Mouse (Mus musculus): ENCODE results near the gene Banp.

Banp gene

DNA sequence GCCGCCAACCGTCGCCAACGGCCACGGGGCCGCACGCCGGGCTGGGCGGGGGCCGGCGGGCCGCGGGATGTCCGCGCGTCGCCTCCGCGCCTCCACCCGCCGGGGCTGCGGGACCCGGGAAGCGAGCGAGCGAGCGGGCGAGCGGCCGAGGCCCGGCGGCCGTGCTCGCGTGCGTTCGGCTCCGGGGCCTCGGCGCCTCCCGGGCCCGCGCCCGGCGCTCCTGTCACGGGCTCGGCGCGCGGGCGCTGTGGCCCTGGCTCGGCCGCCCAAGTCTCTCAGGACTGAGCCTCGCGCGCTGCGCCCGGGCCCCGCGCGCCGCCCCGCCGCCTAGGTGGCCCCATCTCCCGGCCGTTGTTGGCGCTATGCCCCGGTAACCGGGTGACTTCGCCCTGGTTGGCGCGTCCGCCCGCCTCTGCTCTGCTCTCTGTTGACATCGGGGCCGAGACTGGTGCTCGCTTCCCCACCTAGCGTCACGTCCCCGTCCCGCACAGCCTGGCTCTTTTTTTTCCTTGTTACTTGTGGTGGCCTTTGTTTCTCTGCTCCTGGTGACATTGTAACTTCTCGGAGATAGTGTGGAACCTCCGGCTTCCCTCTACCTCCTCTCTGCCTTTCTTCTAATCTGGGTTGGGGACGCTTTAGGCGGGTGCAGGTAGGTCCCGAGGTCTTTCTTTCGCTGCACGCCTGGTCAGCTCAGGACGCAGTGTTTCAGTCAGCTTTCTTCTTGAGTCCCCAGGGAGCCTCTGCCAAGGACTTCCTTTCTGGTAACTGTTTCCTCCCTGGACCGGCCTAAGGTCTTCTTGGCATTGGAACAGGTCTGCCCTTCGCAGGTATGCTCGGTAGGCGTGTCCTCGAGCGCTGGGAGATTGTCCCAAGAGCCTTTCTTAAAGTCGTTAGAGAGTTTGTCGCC lies 1.5 kb downstream of the Banp start:
- no peak for DNase-seq (ENCODE audit: extremely low spot score)

DNA sequence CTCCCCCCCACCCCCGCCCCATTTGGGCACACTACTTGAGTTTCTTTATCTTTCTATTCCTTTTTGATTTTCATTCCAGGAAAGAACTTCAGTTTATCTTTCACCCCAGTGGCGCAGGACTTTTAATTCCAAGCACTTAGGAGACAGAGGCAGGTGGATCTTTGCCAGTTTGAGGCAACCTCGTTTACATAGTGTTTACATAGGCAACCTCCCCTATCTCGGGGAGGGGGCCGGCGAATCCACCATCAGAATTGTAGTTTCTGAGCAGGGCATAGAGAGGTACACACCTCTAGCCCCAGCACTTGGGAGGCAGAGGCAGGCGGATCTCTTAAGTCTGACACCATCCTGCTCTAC lies 2.1 kb downstream of the Banp start:
- no peak for DNase-seq (ENCODE audit: extremely low spot score)

GRCm38 (mm10) chr8:121952122-121952521 lies 2.6 kb downstream of the Banp start:
- DNase-seq (ENCODE audit: extremely low spot score) = no peak

GRCm38 (mm10) chr8:121952800-121953199 lies 3.2 kb downstream of the Banp start:
- no peak for DNase-seq (ENCODE audit: extremely low spot score)

DNA sequence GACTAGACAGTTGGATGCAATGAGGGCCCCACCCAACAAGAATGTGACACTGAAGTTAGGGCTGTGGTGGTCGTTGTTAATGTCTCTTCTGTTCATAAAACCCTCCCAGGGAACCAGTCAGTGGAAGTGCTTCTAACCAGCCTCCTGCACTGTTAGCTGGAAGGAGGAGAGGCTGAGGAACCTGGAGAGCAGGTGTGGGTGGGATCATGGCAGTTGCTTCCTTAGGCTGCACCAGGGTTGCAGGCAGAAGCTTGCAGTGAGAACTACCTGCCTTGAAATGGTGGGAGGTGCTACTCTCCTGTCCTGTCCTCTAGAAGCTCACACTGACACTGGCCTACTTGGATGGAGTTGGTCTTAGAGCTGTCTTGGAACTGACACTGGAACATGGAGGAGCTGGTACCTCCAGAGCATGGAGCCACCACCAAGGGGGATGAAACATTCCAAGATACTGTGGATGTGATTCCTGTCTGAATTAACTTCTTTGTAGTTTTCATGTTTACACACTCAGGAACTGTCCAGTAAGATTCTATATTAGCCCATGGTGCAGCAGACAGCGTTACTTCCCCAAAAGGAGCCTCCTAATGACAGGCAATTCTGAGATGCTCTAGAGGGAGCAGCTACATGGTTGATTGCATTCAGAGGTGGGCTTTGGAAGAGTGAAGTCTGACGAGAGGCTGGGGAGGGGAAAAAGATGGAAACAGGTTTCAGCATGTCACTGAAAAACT lies 4.4 kb downstream of the Banp start:
- DNase-seq (ENCODE audit: extremely low spot score) = no peak

DNA sequence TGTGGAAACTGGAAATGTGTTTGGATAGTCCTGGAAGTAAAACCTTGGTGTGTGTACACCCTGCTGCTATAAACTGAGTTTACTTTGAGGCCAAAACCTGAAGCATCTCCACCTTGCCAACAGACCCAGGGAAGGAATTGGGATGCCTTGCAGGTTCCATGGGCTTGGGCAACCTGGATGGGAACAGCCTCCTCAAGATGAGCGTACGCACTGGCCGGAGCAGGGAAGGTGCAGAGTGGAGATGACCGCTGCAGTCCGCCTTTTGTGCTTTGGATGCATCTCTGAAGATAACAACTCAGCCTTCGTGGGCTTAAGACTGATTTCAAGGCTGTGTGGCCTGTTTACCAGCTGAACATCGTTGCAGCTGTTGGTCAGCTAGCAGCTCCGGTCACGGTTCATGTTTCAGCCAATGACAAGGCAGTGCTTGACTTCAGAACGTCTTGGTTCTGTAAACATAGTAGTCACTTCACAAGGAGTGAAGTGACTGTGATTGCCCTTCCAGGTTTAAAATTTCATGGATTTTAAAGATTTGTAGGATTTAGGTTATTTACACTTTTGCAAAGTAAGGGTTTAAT lies 5.5 kb downstream of the Banp start:
- DNase-seq (ENCODE audit: extremely low spot score) = no peak

- no peak for DNase-seq (ENCODE audit: extremely low spot score)
Observed at GRCm38 (mm10) chr8:121955825-121956500, 6.4 kb downstream of the Banp start.

DNA sequence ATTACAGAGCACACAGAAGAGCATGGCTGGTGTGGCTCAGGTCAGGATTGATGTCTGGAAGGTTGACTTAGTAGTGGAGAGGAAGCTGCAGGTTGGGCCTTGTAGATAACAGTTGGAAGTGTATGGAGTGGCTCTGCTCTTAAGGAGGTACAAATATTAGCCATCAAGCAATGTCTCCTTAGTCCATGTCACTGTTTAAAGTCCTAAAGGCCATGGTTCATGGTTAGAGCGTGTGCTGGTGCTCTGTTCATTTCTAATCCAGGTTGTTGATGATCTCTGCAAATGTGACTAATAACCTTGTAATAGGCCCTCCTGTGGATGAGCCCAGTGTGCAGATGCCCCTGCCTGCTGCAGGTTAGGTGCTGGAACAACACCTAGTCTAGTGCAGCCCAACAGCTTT lies 8.8 kb downstream of the Banp start:
- no peak for DNase-seq (ENCODE audit: extremely low spot score)

DNA sequence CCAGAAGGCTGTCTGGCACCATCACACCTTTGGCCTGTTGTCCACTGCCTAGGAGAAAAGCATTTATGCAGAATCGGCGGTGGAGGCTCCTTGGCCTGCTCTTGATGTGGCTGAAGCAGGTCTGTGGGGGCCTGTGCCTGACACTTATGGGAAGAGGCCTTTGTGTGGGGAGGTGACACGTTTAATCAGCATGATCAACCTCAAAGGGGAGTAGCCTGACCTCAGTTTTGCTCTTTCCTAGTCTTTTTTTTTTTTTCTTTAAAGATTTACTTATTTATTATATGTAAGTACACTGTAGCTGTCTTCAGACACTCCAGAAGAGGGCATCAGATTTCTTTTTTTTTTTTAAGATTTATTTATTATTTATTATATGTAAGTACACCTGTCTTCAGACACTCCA lies 13.3 kb downstream of the Banp start:
- no peak for DNase-seq (ENCODE audit: extremely low spot score)

DNA sequence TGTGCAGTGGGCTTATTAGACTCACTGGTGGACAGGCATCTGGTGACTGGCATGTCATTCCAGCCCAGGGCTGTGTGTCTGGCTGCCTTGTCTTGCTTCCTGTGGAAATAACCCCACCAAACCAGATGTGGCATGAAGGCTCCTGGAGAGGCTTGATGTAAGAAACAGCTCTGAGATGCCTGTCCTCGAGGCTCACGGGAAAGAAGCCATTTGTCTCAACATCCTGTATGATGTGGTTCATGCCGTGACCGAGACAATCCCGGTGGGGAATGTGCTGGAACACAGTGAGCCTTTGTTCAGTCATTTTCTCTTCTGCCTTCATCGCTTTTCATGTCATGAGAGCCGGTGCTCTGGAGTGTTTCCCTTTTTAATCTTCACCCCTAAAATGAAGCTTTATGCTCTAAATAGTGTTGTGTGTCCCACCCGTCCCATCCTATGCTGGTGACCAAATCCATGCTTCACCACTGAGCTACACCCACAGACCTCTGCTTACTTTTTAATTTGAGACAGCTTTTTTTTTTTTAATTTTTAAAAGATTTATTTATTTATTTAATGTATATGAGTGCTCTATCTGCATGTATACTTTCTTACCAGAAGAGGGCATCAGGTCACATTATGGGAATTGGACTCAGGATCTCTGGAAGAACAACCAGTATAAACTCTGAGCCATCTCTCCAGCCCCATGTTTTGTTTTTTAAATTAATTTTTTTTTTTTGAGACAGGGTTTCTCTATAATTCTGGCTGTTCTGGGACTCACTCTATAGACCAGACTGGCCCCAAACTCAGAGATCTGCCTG lies 15.4 kb downstream of the Banp start:
- no peak for DNase-seq (ENCODE audit: extremely low spot score)

GRCm38 (mm10) chr8:121966110-121966509 lies 16.6 kb downstream of the Banp start:
- no peak for DNase-seq (ENCODE audit: extremely low spot score)

DNA sequence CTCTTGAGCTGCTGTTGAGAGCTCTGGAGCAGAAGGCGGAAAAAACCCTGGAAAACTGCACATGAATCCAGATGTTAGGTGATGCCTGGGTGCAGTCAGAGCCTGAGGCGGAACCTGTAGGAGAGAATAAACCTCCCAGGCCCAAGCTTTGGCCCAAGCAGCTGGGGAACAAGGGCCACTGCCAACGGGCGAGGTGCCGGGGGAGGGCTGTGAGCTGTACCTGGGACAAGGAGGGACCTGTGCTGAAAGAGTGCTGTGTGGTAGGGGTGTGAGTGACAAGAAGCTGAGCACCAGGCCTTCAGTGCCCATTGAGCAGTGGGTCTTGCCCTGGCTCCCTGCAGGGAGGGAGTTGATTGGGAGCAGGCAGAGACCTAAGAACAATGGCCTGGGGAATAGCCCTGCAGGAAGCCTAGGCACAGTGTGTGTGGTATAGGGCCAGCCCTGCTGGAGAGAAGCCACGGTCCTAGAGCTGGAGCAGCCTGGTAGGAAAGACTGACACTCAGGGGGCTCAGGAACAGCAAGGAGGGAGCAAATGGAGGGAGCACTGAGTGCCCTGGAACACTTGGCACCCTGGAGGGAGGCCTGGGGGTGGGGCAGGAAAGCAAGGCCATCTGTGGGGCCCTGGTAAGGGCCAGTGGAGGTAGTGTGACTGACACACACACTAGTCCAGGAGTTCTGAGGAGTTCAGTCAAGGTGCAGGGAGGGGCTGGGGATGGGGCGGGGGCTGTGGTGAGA lies 17.3 kb downstream of the Banp start:
- no peak for DNase-seq (ENCODE audit: extremely low spot score)

DNA sequence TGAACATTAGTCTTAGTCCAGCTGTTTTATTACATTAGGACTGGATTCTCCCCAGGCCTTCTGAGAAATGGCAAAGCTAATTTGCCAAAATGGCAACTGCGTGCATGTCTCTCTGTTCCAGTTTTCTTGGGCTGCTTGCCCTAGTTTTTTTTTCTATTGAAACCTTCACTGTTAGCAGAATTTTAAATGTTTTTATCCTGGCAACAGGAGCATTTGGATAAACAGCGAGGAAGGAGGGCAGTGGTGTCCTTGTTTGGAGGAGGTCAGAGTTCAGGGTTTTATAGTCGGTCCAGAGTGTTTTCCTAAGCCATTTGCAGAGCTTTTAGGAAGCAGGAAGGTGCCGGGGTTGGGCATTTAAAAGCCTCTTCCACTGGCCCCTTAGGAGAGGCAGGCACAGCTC lies 18.4 kb downstream of the Banp start:
- no peak for DNase-seq (ENCODE audit: extremely low spot score)

GRCm38 (mm10) chr8:121968542-121968941 lies 19.0 kb downstream of the Banp start:
- no peak for DNase-seq (ENCODE audit: extremely low spot score)

GRCm38 (mm10) chr8:121970225-121970624 lies 20.7 kb downstream of the Banp start:
- DNase-seq (ENCODE audit: extremely low spot score) = no peak

DNA sequence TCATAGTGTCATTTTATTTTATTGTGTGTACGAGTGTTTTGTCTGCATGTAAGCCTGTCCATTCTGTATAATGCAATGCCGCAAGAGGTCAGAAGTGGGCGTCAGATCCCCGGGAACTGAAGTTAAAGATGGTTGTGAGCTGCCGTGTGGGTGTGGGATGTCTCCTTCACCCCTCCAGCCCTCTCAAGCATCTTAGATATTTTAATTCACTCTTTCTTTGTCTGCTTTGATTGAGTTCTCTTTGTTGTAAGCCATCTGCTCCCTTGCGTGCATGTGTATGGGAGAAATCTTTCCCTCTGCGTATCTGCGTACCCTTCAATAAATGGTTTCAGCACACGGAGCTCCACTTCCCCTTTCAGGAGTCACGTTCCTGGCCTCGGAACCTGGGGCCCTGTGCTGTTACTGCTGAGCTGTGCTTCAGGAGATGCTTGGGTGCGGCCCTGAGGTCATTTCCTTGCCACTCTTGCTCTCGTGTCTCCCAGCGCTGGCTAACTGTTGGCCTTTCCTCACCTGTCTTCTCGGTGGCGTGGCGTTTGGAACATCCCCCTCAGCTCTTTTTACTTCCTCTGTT lies 22.0 kb downstream of the Banp start:
- DNase-seq (ENCODE audit: extremely low spot score) = no peak

- no peak for DNase-seq (ENCODE audit: extremely low spot score)
Observed at GRCm38 (mm10) chr8:121973906-121974305, 24.4 kb downstream of the Banp start.

GRCm38 (mm10) chr8:121977819-121978590 lies 28.5 kb downstream of the Banp start:
- peak; percentile 49 for DNase-seq (ENCODE audit: extremely low spot score)

- no peak for DNase-seq (ENCODE audit: extremely low spot score)
Observed at GRCm38 (mm10) chr8:121978670-121979069, 29.1 kb downstream of the Banp start.
